Mouse (Mus musculus): Measurements from ENCODE around the gene Gm3336. TPM values are rescaled to one million over a fixed set of nuclear protein-coding genes. Genes with fewer than 3 reads are reported as not detected.
A peak's percentile ranks its signal among the peaks of the same experiment; 100 is the strongest.

Gm3336 gene
- total RNA-seq (2021) (under 1 TPM in 1 of 2 experiments, not detected in 1; 0.69 TPM), polyA plus RNA-seq (2012; rRNA removed) (0.51 and 0.97 TPM in 2 replicates)
- long read RNA-seq, result 0 reads

DNA sequence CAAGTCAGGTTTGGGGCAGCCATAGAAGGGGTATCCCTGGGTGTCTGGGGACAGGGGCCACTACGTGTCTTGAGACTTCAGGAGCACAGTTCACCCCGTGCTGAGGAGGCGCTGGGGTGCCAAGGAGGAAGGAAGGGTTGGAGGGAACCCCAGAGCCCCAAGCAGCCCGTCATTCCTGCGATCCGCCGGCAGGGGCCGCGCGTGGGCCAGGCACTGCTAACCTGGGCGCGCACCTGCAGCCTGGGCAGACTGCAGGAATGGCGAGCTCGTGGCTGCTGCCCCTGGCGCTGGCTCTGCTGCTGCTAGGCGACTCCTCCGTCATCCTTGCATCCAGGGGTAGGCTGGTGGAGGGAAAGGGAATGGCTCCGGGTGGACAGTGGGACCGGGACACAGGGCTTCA lies at the start of gene Gm3336:
Gene Gm3336, plus strand, starts transcription at position 247 of the 400 bp plus-strand sequence.
- DNase-seq, result peak; percentile 66

DNA sequence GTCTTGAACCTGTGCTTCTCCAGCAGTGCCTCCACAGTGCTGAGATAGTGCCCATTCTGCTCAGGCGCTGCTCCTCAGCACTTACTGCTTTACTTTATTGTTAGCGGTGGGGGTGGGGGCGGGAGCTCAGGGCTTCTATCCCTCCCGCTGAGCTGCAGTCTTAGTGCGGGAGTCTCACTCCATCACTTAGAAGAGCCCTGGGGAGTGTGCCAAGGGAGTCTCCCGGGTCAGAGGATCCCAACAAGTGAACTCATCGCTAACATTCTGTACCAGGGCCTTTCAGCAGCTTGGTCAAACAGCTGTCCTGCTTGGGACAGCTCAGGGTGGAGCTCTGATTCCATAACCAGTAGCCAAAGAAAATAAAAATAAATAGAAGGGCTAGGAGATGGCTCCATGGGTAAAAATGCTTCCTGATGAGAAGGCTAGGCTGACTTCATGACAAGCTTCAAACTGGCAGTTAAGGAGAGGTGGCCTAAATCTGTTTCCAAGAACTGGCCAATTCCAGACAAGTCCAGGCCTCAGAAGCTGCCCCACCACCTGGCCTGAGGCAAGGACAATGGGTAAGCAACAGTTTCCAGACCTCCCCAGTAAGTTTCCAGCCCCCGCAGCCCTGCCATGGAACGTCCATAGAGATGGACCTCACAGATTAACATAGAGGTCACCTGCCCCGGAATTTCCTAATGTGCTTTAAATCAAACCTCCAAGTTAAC lies 46.6 kb upstream of the Gm3336 start:
- DNase-seq, result no peak

DNA sequence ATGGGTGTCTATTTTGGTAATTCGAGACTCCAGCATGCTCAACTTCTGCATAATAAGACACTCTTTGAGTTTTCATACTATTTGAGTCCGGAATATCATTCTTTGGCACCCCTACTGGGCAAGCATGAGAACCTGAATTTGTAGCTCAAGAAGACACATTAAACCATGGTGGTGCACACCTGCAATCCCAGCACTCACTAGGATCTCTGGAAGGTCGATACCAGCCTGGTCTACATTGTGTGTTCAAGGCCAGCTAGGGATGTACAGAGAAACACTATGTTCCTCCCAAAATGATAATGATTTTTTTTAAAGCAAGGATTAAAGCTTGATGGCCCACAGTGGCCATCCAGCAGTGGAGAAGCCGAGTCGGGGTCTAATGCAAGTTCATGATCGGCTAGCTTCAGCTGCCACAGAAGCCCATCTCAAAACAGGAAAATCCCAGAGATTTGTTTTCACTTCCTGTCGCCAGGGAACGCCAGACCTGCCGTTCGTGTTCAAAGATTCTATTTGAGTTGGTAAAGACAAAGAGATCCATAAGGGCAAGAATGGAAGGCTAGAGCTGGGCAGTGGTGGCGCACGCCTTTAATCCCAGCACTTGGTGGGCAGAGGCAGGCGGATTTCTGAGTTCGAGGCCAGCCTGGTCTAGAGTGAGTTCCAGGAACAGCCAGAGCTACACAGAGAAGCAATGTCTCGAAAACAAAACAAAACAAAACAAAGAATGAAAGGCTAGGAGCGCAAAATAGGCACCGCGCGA lies 45.8 kb upstream of the Gm3336 start:
- no peak for DNase-seq

DNA sequence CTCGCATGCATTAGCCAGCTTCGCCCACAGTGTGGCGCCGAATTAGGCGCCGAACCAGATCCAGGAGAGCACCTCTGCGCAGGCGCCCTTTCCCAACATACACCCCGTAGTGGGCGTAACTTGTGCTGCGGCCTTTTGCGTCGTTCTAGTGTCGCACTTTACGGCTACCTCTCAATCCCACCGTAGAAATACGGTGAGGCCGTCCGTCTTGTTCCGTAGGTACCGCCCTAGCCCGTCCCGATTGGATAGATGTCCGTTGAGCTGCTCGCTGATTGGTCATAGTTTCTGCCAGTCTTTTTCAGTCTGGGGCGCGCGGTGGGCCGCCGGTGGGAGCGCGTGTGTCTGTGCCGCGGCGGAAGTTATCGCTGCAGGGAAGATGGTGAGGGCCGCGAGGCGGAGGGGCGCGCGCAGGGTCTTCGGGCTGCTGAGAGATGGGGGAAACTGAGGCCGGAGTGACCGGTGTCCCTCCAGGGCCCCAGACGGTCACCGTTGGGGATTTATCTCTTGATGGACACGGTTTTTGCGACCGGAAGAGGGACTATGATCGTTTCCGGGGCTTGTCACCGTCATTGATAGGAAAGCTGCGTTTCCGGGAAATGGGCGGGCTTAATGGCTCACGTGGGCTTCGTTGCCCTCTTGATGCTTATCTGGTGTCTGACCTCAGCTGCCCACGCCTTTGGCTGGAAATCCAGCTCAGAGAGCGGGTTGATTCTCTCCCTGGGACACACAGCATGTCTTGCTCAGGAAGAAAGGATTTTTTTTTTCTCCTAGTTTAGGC lies 45.1 kb upstream of the Gm3336 start, which contains the start of gene Lsm4:
Gene Lsm4, plus strand, starts transcription at position 170 of the 778 bp plus-strand sequence.
- DNase-seq, result peak; percentile 98

GRCm38 (mm10) chr8:70674109-70674508 lies 44.2 kb upstream of the Gm3336 start:
- DNase-seq, result no peak

DNA sequence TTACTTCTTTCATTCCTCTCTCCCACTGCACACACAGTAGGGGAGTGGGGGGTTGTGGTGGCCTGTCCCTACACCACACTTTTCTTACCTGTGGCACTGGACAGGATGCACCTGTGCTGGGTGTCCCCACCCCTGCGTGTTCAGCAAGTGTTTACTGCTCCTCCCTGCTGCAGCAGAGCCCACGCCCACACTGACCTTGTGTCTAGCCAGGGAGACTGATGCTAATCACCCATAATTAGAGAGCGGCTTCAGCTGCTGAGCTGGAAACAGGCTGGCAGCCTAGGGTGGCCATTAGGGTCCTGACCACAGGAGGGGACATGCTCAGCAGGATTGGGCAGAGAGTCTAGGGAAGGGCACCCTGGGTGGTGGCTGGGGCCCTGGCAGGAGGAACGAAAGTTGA lies 43.6 kb upstream of the Gm3336 start:
- no peak for DNase-seq

- DNase-seq, result no peak
Observed at GRCm38 (mm10) chr8:70675336-70675735, 43.0 kb upstream of the Gm3336 start.

DNA sequence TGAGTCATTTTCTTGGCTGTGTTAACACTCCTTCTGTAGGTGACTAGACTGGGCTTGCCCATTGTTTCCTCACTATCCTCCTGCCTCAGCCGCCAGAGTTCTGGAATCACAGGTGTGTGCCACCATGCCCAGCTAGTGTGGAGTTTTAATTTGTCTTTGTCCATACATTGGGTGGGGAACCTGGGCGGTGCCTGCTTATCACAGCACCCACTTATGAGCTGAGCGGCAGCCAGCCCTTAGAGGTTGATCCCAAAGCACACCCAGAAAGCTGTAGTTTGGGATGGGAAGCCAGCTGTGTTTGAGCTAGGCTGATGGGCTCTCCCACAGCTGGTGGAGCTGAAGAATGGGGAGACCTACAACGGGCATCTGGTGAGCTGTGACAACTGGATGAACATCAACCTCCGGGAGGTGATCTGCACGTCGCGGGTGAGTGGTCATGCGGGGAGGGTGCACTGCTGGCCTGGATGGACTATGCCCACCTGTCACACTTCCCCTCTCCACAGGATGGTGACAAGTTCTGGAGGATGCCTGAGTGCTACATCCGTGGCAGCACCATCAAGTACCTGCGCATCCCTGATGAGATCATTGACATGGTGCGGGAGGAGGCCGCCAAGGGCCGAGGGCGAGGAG lies 40.8 kb upstream of the Gm3336 start:
- DNase-seq, result no peak

- DNase-seq, result no peak
Observed at GRCm38 (mm10) chr8:70678679-70679078, 39.7 kb upstream of the Gm3336 start.

GRCm38 (mm10) chr8:70679404-70679803 lies 38.9 kb upstream of the Gm3336 start:
- no peak for DNase-seq

DNA sequence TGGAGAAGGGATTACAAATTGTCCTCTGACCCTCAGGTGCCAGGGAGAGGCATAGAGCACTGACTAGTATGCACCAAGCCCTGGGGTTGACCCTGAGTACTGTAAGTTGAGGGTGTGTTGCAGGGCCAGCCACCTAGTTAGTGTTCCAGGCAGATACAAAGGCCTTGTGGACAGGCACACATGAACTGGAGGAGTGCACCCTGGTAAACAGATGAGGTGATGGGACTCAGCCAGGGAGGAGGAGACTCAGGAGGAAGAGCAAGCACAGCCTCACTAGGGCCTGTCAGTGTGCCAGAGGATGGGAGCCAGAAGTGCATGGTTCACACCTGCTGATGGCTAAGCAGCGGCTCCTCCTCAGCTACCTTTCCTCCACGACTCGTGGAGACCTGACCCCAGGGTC lies 38.3 kb upstream of the Gm3336 start:
- no peak for DNase-seq

- no peak for DNase-seq
Observed at GRCm38 (mm10) chr8:70681410-70681809, 36.9 kb upstream of the Gm3336 start.

DNA sequence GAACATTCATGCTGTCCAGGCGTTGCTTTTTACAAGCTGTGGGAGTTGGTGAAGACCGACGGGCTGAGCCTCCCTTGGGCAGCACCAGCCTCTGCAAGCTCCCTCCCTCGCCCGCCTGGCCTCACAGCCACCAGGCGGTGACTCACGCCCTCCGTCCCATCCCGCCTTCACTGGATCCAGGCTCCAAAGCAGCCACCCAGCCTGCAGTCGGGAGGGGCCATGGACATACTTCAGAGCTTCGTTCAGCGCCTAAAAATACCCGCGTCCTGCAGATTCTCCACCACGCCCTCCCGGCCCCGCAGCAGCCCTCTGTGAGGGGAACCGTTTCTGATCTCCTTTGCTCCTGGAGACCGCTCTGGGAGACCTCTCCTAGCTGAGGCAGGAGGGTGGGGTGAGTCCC lies 36.1 kb upstream of the Gm3336 start:
- DNase-seq, result peak; percentile 93

- peak; percentile 44 for DNase-seq
Observed at GRCm38 (mm10) chr8:70682692-70683091, 35.7 kb upstream of the Gm3336 start.

GRCm38 (mm10) chr8:70684291-70684690 lies 34.1 kb upstream of the Gm3336 start:
- DNase-seq, result no peak

DNA sequence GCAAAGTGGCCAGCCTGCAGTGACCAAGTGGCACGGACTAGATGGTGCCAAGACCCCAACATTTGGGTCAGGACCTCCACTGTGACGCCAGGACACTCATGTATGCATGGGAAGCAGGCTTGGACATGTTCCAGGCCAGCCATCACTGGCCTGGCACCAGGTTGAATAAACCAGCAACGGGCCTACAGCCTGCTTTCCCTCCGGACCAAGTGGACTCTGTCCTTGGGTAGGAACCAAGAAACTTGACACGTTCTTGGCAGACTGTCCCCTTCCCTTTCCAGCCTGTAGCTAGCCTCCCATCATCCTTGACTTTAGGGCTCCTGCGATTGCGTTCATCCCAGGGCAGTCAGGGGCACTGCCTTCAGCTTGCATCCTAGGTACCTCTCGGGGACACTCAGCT lies 30.8 kb upstream of the Gm3336 start:
- peak; percentile 91 for DNase-seq

DNA sequence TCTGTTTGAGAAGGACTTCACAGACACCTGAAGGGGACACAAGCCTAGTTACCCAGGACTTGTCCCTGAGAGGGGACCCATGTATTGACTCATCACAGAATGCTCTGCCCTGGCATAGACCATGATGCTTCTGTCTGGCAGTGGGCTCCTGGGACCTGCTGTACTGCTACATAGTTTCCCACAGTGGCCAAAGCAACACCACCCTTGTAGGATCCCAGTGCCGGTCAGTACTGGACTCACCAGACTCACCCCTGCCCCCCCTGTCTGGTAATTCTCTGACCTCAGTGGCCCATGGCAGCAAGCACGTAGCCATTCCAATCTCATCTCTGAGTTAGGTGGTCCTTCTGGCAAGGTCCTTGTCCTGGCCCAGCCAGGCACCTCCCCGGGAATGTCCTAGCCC lies 30.2 kb upstream of the Gm3336 start:
- no peak for DNase-seq

DNA sequence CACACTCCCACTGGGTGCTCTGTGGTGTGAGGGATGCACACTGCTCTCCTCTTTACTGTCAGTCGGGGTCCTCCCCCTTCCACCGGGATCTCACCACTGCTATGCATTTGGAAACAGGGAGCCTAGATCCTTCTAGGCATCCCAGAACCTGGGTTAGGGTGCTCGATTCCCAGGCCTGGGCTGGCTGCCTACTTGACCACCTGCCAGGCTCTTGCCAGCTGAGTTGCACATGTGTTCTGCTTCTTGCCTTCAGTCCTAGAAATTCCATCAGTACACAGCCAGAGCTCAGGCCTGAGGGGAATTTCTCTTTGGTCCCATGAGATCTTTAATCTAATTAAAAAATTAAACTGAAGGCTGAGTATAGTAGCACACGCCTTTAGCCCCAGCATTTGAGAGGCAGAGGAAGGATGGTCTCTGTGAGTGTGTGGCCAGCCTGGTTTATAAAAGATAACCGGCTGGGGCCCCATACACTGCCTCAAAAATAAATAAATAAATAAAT lies 28.4 kb upstream of the Gm3336 start:
- peak; percentile 50 for DNase-seq

DNA sequence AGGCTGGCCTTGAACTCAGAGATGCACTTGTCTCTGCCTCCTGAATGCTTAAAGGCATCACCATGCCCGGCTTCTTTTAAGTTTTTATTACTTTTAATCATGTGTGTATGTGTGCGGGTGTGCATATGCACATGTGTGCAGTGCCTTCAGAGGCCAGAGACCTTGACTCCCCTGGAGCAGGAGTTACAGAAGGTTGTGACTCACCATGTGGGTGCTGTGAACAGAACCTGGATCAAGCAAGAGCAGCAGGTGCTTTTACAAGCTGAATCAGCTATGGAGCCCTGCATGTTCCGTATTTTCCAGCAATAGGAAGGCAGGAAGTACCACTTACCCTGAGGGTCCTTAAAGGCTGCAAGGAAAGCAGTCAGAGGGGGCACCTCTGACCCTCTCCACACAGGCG lies 27.1 kb upstream of the Gm3336 start:
- no peak for DNase-seq

DNA sequence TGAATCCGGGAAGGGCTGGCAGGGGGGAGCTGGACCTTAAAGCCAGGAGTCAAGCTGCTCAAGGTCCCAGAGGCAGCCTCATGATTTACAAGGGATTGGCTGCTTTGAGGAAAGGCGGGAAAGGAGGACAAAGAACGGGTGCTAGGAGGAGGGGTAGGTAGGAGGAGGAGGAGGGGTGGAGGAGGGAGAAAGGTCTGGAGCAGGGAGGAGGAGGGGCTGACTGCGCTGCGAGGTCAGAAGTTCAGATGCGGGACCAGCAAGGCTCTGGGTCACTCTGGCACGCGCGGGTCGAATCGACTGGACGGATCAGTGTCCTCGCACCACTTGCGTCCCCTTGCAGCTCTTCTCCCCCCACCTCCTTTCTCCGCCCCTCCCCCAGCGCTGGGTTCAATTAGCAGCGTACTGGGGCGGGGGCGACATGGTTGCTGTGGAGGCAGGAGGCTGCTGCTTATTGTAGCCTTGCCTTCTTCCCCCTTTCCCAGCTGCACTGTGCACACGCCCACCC lies 26.6 kb upstream of the Gm3336 start:
- DNase-seq, result peak; percentile 43

GRCm38 (mm10) chr8:70693636-70694035 lies 24.7 kb upstream of the Gm3336 start:
- no peak for DNase-seq

Data from adrenal gland, adult 2 months (tissue).